18 mouse cellular contexts compared by ENCODE assay signal in genomic region chr7:94332601-94333000, GRCm38 (mm10).
"Had no signal": no experiment of that assay in that cellular context is flagged by ENCODE, and none has a peak within 500 bp of the region (broad histone marks: within the 10 kb centered on the region; RNA-seq: fewer than 3 reads in every experiment).

No protein-coding gene starts in this region.

- H3K4me1 ChIP-seq: midbrain, embryonic 13.5 days; neural tube, embryonic 13.5 days; neural tube, embryonic 15.5 days had no signal

- H3K4me3 ChIP-seq: midbrain, embryonic 10.5 days; midbrain, embryonic 13.5 days; myocyte; neural tube, embryonic 13.5 days; neural tube, embryonic 15.5 days had no signal

- H3K27ac ChIP-seq: midbrain, embryonic 10.5 days; midbrain, embryonic 13.5 days; neural tube, embryonic 13.5 days; neural tube, embryonic 15.5 days had no signal

- H3K9ac ChIP-seq: lung, embryonic 14.5 days; midbrain, embryonic 13.5 days; neural tube, embryonic 13.5 days; neural tube, embryonic 15.5 days had no signal

- H3K9me3 ChIP-seq: midbrain, embryonic 10.5 days; midbrain, embryonic 13.5 days; neural tube, embryonic 13.5 days; neural tube, embryonic 15.5 days had no signal

- H3K4me2 ChIP-seq: lung, embryonic 14.5 days; midbrain, embryonic 13.5 days; neural tube, embryonic 13.5 days; neural tube, embryonic 15.5 days had no signal

- ATAC-seq: midbrain, embryonic 13.5 days; midbrain, embryonic 16.5 days had no signal

- DNase-seq: lung, adult 18-20 months; lung, embryonic 14.5 days; lung, postnatal 10 days; lung, postnatal 4 days; retina, postnatal 1 day; right cerebral cortex, adult 18-20 months; right cerebral cortex, postnatal 25 days; right cerebral cortex, postnatal 4 days; spleen, adult 18-20 months; thymus, adult 18-20 months; thymus, postnatal 14 days; thymus, postnatal 36 days had no signal

- H3K27me3 ChIP-seq: midbrain, embryonic 13.5 days; neural tube, embryonic 13.5 days; neural tube, embryonic 15.5 days had no signal

- H3K36me3 ChIP-seq: midbrain, embryonic 10.5 days; midbrain, embryonic 13.5 days; neural tube, embryonic 13.5 days; neural tube, embryonic 15.5 days had no signal
